Mouse (Mus musculus) lung, adult 2 months (tissue): ENCODE results near the gene Fxyd6.

Experiments used
- CTCF ChIP-seq: fragments of 200-500 bp; IDR thresholded peaks from 2 replicates; pipeline ENCODE4 v1.5.1; 2011; ENCODE audit warnings: mild to moderate bottlenecking, low read length, control low read depth; ENCODE audit not compliant: insufficient read depth
- POLR2A ChIP-seq: fragments of 200-500 bp; IDR thresholded peaks from 2 replicates; pipeline ENCODE4 v1.6.1; 2011; ENCODE audit warnings: low read depth, mild to moderate bottlenecking, control low read depth, low read length, borderline replicate concordance; ENCODE audit errors: extremely low read depth

DNA sequence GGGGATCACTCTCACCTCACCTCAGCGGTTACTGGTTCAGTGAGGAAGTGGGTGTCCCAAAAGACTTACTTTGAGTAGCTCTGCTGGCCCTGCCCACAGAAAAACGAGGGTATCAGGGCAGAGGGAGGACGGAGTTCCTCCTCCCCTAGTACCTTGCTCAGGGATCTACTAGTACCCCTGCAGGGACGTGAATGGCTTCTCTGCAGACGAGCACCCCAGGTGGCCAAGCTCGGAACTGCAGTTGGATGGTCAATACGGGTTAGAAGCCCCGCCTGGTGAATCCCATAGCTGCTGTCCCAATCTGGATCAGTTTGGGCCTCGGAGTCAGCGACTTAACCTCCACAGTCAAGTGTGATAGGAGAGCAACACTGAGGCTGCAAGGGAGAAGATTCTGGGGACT, 42.3 kb downstream of the Fxyd6 start:
- peak; percentile 88 for TF ChIP-seq CTCF
- TF ChIP-seq POLR2A = no peak
